Mouse (Mus musculus): ENCODE results near the gene Pgpep1.
A peak's percentile ranks its signal among the peaks of the same experiment; 100 is the strongest.

DNA sequence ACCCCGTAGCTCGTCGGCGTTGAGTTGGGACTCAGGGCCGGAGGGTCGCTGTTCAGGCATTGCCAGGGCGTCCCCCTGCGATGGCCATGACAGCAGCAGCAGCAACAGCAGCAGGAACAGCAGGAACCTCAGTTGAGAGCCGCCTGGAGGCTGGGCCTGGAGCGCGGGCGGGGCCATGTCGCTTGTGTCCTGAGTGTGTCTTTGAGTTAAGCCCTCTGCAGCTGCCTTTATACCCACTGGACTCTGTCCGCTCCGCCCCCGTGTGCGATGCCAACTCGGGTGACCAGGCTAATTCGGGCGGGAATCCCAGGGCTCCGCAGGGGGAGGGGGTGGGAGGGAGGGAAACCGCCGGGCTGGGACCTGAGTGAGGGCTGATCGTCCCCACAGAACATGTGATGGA is 28.8 kb downstream of the Pgpep1 start:
- TF ChIP-seq POLR2A (IDR thresholded peaks at IDR 0.05; ENCODE audit: insufficient read depth, low read length), result no peak
- TF ChIP-seq EP300 (IDR thresholded peaks at IDR 0.05; ENCODE audit: insufficient read depth, low read depth, low read length), result 0 out of 2 replicates have a peak, but pooled peaks have one; percentile 4

Measured in ES-Bruce4 (cell line).